Mouse (Mus musculus) bone marrow, adult 2 months (tissue): Measurements from ENCODE around the gene Gm12800.

Experiments used
- CTCF ChIP-seq: fragments of 200-500 bp; IDR thresholded peaks from 2 replicates; pipeline ENCODE4 v1.5.1; 2011; ENCODE audit warnings: low read length, control low read depth; ENCODE audit not compliant: control insufficient read depth, insufficient read depth
- POLR2A ChIP-seq: fragments of 200-500 bp; IDR thresholded peaks from 2 replicates; pipeline ENCODE4 v1.6.1; 2011; ENCODE audit warnings: low read depth, mild to moderate bottlenecking, control low read depth, low read length, borderline replicate concordance; ENCODE audit not compliant: control insufficient read depth

DNA sequence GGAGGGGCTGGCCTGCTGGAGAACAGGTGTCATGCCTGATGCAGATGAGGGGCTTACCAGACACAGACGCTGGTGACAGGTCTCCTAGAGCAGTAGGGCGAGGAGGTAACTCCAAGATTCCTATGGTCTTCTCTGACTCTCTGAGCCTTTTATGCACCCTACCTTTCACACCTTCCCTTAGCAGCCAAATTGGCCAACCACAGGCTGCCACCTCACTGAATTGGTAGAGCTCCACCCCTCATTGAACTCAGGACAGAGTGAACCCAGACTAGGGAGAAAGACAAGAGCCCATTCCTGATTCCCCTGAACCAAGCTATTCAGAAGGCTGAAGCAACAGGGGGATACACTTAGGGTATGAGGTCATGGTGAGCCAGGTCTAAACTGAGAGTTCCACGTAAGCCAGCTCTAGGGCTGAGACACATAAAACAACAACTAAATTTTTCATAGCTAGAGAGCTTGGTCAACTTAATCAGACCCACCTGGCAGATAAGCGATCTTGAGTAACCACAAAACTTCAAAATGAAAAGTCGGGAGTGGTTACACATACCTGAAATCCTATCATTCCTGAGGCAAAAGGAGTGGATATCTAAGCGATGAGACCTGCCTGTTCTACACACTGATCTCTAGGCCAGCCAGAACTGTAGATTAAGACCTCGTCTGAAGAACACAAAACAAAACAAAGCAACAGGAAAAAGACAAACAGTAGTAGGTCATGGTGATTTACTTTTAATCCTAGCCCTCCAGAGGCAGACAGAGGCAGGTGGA lies 15.1 kb upstream of the Gm12800 start, which contains the start of gene C130073F10Rik:
- TF ChIP-seq POLR2A, result no peak
- no peak for TF ChIP-seq CTCF
